Mouse (Mus musculus) left cerebral cortex, adult 11 months (tissue): ENCODE results near the gene Imp3.
A peak's percentile ranks its signal among the peaks of the same experiment; 100 is the strongest.

ENCODE experiments used
- DNase-seq: peaks from one replicate; pipeline ENCODE4 v3.0.0; 2022; ENCODE audit warnings: low spot score

The Imp3 gene

DNA sequence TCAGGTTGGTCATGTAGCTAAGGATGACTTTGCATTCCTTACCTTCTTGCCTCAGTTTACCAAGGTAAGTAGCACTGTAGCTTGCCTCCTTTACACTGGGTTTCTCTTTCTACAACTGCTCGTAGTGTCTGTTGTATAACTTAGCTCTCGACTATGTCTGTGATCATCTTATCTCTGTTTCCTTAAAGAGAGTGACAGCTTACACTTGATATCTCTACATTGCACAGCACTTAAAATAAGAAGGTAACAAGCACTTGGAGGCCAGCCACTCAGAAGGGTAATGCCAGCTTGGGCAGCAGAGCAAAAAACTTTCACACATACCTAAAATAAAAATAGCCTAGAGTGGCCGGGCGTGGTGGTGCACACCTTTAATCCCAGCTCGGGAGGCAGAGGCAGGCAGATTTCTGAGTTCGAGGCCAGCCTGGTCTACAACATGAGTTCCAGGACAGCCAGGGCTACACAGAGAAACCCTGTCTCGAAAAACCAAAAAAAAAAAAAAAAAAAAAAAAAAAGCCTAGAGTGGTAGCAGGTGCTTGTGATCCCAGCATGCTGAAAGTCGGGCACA is 36.8 kb downstream of the Imp3 start:
- DNase-seq, result no peak

- DNase-seq, result no peak
Observed at GRCm38 (mm10) chr9:56975199-56975598, 37.9 kb downstream of the Imp3 start.

DNA sequence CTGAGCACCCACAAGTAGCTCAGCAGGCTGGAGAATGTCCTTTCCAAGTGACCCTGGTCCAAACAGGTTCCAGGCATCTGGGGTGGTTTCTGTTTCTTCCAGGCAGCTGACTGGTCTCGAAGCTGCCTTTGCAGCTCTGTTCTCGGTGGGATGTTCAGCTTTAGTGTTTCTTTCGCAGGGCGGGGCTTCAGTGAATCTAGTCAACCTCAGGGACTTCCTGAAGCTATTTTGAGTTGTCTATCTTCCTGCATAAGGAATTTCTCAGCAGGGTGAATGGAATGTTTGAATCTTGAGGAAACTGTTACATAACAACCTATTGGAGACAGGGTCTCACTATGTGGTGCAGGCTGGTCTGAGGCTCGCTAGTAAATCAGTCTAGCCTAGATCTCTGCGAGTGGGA is 42.9 kb downstream of the Imp3 start:
- DNase-seq, result no peak

GRCm38 (mm10) chr9:56981502-56981901 is 44.2 kb downstream of the Imp3 start:
- DNase-seq, result peak; percentile 24
